In genomic region chrX:100738918-100739317, GRCm38 (mm10) we compare ENCODE assay signal across 8 mouse cellular contexts. TPM values are rescaled to one million over a fixed set of nuclear protein-coding genes. Genes with fewer than 3 reads are reported as not detected.
DNase-seq lines count a peak whose midpoint lies in the region; ATAC-seq and TF ChIP-seq lines count a peak whose summit lies in the region.

No protein-coding gene starts in this region.

- peak; percentile 41; the same call in 1 of the 2 replicates for TF ChIP-seq CTCF in testis, adult 2 months (IDR thresholded peaks at IDR 0.05; ENCODE audit: control insufficient read depth, insufficient read depth, insufficient replicate concordance, low read depth, low read length)

- DNase-seq in testis, postnatal 14 days (ENCODE audit: low spot score): no peak
- DNase-seq in embryo, embryonic 9.5 days (ENCODE audit: extremely low spot score): peak; percentile 45
- DNase-seq in gastrocnemius, postnatal 4 days (ENCODE audit: low spot score in 2 of 2): peak; percentile 33 to 47
- peak; percentile 62 to 69 for DNase-seq in left cerebral cortex, postnatal 25 days (ENCODE audit: low spot score in 2 of 2)
- peak; percentile 48 for DNase-seq in right cerebral cortex, postnatal 25 days

- no peaks in the 10 kb centered on the region for H3K27me3 ChIP-seq in testis, adult 2 months (ENCODE audit: control insufficient read depth, insufficient read depth, low read length)
- 0 out of 2 replicates have a peak, but pooled peaks cover 2% of the 10 kb centered on the region for H3K27me3 ChIP-seq in intestine, embryonic 15.5 days (replicated peaks)

- H3K9me3 ChIP-seq in intestine, embryonic 15.5 days: no peaks in the 10 kb centered on the region

- intact Hi-C loops in left cerebral cortex, postnatal 25 days (cut with DNase I): loop anchor here (1.0 to 10.0 kb wide), 2 partner anchors 114 to 245 kb away; partner anchors contain the start of genes Igbp1, Kif4 and Pdzd11

- no peak overlapping the region for H3K4me3 ChIP-seq in testis, adult 2 months (ENCODE audit: control insufficient read depth, low read depth, low read length)
- H3K4me3 ChIP-seq in intestine, embryonic 15.5 days (replicated peaks): 0 out of 2 replicates have a peak overlapping the region, but pooled peaks have one; percentile 19

- peak overlapping the region; percentile 54 for H3K4me2 ChIP-seq in intestine, embryonic 15.5 days (replicated peaks)

- 24% methylated on average over 14 of the region's 14 CpGs for WGBS in intestine, embryonic 15.5 days

- no peak for TF ChIP-seq POLR2A in testis, adult 2 months (IDR thresholded peaks at IDR 0.05; ENCODE audit: control insufficient read depth, low read depth, low read length)

- peak; percentile 59; the same call in 1 of the 2 replicates for ATAC-seq in intestine, embryonic 15.5 days
- ATAC-seq in megakaryocyte progenitor cell, adult 5-6 weeks (replicated peaks; ENCODE audit: poor library complexity): peak; percentile 86

- H3K9ac ChIP-seq in intestine, embryonic 15.5 days: no peak overlapping the region

- H3K27ac ChIP-seq in testis, adult 2 months (ENCODE audit: control insufficient read depth, insufficient read depth, low read depth, low read length): no peak overlapping the region
- no peak overlapping the region for H3K27ac ChIP-seq in intestine, embryonic 15.5 days

- peaks cover 6% of the 10 kb centered on the region for H3K4me1 ChIP-seq in testis, adult 2 months (ENCODE audit: control insufficient read depth, insufficient read depth, low read length)
- H3K4me1 ChIP-seq in intestine, embryonic 15.5 days (replicated peaks): no peaks in the 10 kb centered on the region

- H3K36me3 ChIP-seq in testis, adult 2 months (ENCODE audit: control insufficient read depth, insufficient read depth, low read length): no peaks in the 10 kb centered on the region
- no peaks in the 10 kb centered on the region for H3K36me3 ChIP-seq in intestine, embryonic 15.5 days

RNA-seq across cellular contexts. Expression of gene Gdpd2, which starts 9.2 kb away (rescaled TPM):
- polyA plus RNA-seq in testis, adult 2 months (2012; rRNA removed): 1.6 and 1.8 TPM in 2 replicates
- 1 to 10 TPM; 1.6 to 1.8 TPM for total RNA-seq in gastrocnemius, postnatal 4 days (2021)
- polyA plus RNA-seq in intestine, embryonic 15.5 days (2015; fragmentation: Nextera tagmentation; extraction: Ambion mirVana): 0.50 and 1.3 TPM in 2 replicates
- 10 to 100 TPM in 1 of 2 experiments, 1 to 10 TPM in 1; 8.5 to 11.6 TPM for total RNA-seq in left cerebral cortex, postnatal 25 days (2021)
- total RNA-seq in megakaryocyte progenitor cell, adult 5-6 weeks (2015): 0.05 TPM in 1 of 2 replicates, not detected in the other
- 0.04 TPM in 1 of 2 replicates, not detected in the other for total RNA-seq in megakaryocyte progenitor cell, adult 5-6 weeks (2017)

RNA-seq across cellular contexts. Expression of gene Dlg3, which starts 28.6 kb away (rescaled TPM):
- polyA plus RNA-seq in testis, adult 2 months (2012; rRNA removed): 8.3 and 11.4 TPM in 2 replicates
- 1 to 10 TPM; 4.8 to 7.7 TPM for total RNA-seq in gastrocnemius, postnatal 4 days (2021)
- 2.5 and 3.0 TPM in 2 replicates for polyA plus RNA-seq in intestine, embryonic 15.5 days (2015; fragmentation: Nextera tagmentation; extraction: Ambion mirVana)
- total RNA-seq in left cerebral cortex, postnatal 25 days (2021): 100 to 1,000 TPM; 151 to 153 TPM
- total RNA-seq in megakaryocyte progenitor cell, adult 5-6 weeks (2015): 3.7 and 4.6 TPM in 2 replicates
- total RNA-seq in megakaryocyte progenitor cell, adult 5-6 weeks (2017): 3.0 and 5.0 TPM in 2 replicates

Comparison
In these comparisons a context has a peak if more than half of its experiments do, and no peak if none do; other contexts are left out.
1. RNA of gene Dlg3, which starts 28.6 kb away (total RNA-seq): 151 to 153 TPM in left cerebral cortex, postnatal 25 days; 4.8 to 7.7 TPM in gastrocnemius, postnatal 4 days and 3.0 to 5.0 TPM in megakaryocyte progenitor cell, adult 5-6 weeks; every median in the first group is over 10 times any median in the second.